Mouse (Mus musculus) ES-CJ7 (cell line): ENCODE data around the gene Bcl2l12.

ENCODE experiments used
- DNase-seq: peaks from one replicate; pipeline ENCODE4 v3.0.0; 2011; ENCODE audit warnings: low read depth, low spot score

The Bcl2l12 gene

DNA sequence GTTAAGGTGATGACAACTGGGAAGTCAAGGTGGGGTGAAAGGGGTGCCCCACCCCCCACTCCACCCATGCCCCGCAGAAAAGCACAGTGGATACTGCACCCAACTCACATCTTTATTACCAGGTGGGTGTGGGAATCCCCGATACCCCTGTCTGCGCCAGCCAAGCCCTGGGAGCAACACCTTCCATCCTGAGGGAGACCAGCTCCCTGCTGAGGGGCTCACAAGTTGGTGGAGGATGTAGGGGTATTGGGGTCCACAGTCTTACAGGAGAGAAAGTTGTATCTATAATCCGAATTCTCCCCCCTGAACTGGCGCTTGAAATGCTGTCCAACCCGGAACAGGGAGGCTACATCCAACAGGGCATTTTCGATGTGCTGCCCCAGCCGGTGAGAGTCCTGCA, 39.2 kb downstream of the Bcl2l12 start:
- no peak for DNase-seq

DNA sequence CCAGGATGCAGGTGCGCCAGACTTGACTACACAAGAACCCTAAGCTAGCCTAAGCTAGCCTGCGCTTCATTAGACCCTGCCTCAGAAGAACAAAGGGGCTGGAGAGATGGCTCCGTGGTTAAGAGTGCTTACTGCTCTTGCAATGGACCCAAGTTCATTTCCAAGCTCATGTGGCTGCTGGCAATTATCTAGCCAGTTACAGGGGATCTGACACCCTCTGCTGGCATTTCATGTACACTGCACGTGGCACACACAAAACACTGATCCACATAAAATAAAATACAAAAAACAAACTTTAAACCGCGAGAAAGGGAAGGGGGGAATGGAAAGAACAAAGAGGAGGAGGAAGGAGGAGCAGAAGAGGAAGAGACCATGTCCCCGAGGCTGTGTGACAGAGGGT, 40.3 kb downstream of the Bcl2l12 start:
- peak; percentile 66 for DNase-seq

DNA sequence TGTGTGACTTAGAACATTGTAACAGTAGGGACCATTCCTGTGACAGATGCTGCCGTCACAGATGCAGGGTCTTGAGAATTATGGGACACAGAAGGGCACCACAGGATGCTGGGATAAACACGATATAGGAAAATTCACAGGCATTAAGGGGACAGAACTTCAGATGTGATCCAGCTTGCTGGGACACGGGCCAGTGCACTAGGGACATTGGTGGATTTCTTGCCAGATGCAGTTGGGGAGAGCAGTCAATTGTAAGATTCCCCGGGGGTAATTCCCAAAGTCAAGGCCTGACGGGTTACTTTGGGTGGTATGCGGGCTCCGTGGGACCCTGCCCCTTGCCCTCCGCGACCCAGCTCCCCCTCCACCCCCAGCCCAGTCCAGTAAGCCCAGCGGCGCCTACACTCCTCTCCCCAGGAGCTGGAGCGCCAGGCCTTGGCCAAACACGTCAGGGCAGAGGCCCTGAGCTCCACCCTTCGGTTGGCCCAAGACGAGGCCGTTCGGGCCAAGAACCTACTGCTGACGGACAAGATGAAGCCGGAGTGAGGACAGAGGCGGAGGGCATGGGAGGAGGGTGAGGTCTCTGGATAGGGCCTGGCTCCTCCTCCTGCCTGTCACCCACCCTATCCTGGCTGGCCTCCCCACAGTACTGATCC, 41.2 kb downstream of the Bcl2l12 start:
- DNase-seq = peak; percentile 16

DNA sequence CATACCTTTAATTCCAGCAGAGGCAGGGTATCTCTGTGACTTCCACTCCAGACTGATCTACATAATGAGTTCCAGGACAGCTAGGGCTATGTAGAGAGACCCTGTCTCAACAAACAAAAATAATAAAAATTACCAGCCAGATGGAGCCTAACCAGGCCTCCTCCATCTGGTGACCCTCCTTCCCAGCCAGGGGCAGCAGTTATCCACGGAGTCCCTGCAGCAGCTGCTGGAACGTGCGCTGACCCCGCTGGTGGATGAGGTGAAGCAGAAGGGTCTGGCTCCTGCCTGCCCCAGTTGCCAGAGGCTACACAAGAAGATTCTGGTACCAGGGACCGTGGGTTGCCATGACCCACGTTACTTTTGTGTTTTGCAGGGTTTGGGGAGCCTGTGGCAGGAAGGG, 42.2 kb downstream of the Bcl2l12 start:
- no peak for DNase-seq

DNA sequence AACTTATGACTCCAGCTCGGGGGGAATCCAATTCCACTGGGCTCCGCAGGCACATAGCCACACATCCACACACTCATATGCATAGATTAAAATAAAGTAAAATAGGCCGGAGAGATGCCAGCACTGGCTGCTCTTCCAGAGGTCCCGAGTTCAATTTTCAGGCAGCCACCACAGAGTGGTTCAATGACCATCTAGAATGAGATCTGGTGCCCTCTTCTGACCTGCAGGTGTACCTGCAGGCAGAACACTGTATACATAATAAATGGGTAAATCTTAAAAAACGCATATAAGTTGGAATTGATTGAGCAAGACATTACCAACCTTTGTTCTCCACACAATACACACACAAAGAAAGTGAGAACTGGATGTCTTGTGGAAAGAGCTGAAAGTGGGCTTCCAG, 42.9 kb downstream of the Bcl2l12 start:
- peak; percentile 48 for DNase-seq

DNA sequence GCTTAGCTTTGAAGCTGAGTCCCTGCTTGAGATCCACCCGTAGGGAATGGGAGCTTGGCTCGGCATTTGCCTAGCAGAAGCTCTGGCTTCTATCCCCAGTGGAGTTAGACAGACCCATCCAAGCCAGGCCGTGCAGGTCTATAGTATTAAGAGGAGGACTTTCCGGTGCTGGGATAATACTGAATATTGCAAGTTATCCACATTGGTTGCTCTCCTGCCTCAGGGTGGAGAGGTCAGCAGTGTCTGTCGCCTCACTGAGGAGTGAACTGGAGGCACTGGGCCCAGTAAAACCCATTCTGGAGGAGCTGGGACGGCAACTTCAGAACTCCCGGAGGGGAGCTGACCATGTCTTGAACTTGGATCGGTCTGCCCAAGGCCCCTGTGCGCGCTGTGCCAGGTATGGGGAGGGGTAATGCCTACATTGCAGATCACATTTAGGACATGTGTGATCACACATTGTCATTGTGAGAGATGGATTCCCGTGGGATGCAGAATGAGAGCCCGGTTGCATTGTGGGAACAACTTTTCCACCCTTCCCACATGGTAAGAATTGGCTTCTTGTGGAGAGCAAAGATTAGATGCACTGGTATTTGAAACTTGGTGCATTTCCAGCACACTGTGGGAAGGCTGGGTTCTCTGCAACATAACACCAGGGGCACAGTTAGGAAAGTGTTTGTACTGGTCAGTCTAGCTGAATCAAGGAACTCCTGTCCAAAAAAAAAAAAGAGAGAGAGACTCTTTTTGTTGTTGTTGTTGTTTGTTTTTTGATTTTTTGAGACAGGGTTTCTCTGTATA, 44.2 kb downstream of the Bcl2l12 start:
- DNase-seq = no peak

DNA sequence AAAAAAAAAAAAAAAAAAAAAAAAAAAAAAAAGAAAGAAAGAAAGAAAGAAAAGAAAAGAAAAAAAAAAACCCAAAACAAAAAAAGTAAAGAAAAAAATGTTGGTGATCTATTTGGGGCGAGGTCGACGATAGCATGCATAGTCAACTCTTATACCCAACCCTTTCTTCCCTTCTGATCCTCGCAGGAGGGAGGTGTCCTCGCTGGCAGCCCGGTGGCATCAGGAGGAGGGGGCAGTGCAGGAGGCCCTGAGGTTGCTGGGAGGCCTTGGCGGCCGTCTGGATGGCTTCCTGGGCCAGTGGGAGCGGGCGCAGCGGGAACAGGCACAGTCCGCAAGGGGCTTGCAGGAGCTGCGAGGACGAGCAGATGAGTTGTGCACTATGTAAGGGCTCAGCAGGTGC, 45.0 kb downstream of the Bcl2l12 start:
- DNase-seq = peak; percentile 13

DNA sequence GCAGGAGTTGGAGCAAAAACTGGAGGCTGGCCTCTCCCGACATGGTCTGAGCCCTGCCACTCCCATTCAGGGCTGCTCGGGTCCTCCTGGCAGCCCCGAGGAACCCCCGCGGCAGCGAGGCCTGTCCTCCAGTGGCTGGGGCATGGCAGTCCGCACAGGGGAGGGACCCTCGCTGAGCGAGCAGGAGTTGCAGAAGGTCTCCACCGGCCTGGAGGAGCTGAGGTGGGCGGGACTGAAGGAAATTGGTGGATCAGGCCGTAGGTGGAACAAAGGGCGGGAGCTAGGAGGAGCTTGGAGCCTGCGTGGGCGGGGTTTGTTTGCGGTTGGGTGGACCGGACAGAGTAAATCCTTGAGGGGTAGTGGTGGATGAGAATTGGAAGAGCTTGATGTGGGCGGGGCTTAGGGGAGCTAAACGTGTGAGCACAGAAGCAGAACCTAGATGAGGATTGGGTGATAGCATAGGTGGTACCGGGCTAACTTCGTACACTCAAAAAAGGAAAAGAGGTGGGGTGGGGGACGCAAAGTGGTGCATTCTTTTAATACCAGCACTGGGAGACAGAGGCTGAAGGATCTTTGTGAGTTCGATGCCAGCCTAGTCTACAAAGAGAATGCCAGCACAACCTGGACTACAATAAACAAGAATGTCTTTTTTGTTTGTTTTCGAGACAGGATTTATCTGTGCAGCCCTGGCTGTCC, 45.8 kb downstream of the Bcl2l12 start:
- peak; percentile 100 for DNase-seq

DNA sequence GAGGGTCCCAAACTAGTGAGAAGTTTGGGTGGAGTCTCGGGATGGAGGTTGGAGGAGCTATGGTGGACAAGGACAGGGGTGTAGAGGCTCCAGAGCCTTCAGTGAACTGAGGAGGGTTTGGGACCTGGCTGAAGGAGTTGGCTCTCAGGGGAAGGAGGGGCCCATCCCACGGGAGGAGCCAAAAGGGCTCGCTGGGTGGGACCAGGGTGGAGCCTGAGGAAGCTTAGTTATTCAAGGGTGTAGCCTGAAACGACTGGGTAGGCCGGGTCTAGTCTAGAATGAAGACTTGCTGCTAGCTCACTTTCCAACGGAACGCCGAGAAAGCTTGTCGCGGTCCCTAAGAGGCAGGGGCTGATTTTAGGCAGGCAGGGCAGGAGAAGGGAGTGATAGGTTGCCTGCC, 46.6 kb downstream of the Bcl2l12 start:
- peak; percentile 95 for DNase-seq

DNA sequence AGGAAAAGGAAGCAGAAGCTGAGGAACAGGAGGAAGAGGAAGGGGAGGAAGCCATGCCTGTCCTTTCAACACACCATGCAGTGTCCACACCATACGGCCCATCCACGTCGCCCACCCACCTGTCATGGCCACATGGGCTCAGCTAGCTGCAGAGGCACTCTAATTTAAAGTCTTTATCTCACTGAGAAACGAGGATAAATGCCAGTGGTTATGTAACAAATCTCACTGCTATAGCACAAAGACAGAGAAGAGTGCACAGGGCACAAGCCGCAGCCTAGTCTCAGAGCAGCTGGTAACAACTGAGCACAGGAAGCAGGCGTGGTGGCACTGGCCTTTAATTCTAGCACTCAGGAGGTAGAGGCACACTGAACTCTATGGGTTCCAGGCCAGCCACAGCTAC, 48.6 kb downstream of the Bcl2l12 start:
- DNase-seq = no peak

DNA sequence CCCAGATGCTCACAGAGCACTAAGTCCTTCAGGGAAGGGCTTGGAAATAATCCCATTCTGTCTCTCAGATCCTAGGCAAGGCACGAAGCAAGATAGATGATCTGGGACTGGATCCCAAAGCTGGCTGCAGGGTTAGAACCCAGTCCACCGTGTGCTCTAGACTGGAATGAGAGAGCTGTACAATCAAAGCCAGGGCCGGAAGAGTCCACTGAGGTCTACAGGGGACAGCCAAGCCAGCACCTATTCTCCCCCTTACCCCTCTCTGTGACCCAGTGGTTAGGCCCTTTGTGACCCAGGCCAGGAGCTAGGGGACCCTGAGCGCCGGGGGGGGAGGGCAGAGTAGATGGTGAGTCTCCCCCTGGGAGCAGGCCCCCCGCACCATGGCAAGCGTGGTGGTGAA, 55.6 kb downstream of the Bcl2l12 start, which contains the start of gene Tsks:
Gene Tsks, plus strand, starts transcription at position 301 of the 400 bp plus-strand sequence.
- DNase-seq = peak; percentile 5
